Mouse (Mus musculus) layer of hippocampus, postnatal 25 days (tissue): ENCODE measurements at regions not wholly inside any gene's neighbourhood (a gene's known extent, or its start where the extent isn't known, plus 50 kb on each side); places are given as distances from the start of the nearest gene placed in this dataset.

Experiments
- DNase-seq, 2 experiments: peaks; one replicate each; pipeline ENCODE4 v3.0.0; 2022; ENCODE audit warnings: mixed read lengths in 2 of 2, low spot score in 1 of 2; ENCODE audit errors: extremely low spot score in 1 of 2

GRCm38 (mm10) chr15:70920138-70920537, 2914.2 kb upstream of the Gm6569 start:
- no peak for DNase-seq

DNA sequence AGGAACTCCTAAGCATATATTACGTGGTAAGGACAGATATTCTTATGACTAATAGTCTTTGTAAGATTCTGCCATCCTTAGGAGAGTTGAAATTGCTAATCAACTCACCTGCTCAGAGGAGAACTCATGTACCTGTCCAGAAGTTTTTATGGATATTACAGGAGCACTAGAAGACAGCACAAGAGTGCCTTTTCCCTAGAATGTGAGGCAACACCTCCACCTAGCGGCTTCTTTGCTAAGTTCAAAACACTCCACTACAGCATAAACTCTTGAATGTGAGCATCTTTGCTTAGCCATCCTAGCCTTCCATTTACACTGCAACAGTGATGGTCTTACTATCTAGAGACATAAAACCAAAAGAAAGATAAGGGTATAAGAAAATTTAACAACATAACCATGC, 2913.5 kb upstream of the Gm6569 start:
- DNase-seq, result peak; percentile 42 to 81
